Mouse (Mus musculus) adrenal gland, adult (tissue): Measurements from ENCODE around the gene Pld3.
"Not testable (repeated sequence)": the region's sequence is repeated elsewhere in the genome, so short reads cannot be mapped to it uniquely, and the experiment has no call there.

ENCODE experiments used
- DNase-seq, 2 experiments: peaks; one replicate each; pipeline ENCODE4 v3.0.0; 2022 to 2023; ENCODE audit warnings: low spot score in 1 of 2; ENCODE audit not compliant: inconsistent age in 2 of 2

Gene Pld3

DNA sequence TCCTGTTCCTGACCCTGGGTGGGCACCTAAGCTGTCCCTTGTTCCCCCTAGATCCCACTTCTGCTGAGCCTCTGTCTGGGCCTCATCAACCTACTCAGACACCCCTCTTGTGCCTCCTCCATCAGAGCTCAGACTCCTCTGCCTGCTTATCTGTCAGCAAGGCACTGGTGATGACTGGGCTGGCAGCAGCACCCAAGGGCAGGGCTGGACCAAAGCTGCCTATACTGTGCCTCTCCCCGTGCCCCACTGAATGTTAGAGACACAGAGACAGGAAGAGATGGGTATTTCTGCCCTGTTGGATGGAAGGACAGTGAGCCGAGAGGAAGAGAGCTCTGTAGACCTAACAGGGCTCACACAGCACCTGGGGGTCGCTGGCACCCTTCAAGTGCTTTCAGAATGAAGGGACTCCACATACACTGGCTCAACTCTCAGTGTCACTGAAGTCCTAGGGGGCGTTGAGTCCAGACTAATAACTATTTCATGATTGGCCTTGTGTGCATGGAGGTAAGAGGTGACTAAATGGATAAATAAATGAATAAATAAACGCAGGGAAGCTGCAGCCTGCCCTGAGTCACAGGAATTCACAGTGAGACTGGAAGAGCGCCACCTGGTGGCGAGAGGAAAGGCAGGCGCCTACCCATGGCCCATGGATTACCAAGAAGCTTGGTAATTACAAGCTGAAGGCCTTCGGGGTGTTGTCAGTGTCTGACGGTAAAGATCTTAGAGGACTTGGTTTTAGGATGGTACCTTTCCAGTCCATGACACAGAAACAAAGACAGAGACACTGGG lies 26.8 kb downstream of the Pld3 start:
- peak; percentile 78 to 90 for DNase-seq

DNA sequence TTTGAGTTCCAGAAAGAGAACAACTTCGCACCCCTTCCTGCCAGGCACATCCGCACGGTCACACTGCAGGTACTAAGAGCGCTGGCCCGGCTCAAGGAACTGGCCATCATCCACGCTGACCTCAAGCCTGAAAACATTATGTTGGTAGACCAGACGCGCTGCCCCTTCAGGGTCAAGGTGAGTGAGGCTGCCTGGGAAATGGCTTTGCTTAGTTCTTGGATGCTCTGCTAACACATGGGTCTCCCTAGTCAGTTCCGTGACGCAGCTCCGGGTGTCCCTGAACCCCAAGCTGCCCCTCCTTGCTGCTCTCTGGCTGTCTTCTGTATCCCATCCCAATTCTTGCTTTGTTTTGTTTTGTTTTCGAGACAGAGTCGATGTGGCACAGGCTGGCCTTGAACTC lies 29.2 kb downstream of the Pld3 start:
- no peak for DNase-seq

DNA sequence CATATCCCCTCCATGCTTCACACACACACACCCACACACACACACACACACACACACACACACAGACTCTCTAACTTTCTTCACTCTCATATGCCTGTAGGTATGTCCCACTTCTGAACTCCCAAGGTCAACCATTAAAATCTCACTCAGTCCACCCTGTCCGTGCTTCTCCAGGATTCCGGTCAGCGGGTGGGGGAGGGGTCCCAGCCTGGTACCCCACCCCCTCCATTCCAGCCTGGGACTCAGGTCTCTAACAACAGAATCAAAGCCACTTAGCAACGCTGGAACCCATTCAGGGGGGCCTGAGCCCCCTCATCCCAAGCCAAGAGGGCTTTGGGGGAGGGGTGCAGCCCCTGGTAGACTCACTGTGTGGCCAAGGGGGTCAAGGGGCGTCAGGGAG lies 30.1 kb downstream of the Pld3 start, which contains the start of gene Hipk4:
TSS of gene Hipk4 (plus strand) at position 301 of the 400 bp plus-strand sequence.
- DNase-seq = no peak

DNA sequence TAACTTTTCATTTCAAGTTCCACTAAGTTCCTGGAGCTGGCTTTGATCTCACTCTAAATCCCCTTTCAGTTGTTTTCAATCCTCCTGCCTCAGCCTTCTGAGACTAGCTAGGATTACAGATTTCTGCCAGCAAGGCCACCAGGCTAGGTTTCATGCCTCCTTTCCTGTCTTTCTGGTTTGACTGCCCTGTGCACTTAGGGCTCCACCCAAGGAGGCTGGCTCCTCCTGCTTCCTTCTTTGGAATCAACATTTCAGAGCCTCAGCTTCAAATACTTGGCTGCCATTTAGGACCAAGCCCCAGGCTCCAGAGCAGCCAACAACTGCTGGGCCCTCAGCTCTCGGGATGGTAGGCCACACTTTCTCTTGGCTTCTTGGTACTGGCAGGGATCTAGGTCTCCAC lies 32.4 kb downstream of the Pld3 start:
- DNase-seq = no peak

DNA sequence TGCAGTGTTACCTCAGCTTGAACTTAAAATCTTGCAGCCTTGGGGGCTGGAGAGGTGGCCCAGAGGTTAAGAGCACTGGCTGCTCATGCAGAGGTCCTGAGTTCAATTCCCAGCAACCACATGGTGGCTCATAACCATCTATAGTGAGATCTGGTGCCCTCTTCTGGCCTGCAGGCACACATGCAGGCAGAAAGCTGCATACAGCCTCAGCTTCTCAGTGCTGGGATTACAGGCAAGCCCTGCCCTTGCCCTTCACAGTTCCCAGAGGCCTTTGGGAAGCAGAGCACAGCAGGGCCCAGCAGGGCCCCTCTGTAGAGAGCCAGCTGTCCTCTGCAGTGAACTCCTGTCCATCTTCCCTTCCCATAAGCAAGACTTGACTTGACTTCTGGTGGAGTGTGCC lies 32.9 kb downstream of the Pld3 start:
- DNase-seq = no peak

DNA sequence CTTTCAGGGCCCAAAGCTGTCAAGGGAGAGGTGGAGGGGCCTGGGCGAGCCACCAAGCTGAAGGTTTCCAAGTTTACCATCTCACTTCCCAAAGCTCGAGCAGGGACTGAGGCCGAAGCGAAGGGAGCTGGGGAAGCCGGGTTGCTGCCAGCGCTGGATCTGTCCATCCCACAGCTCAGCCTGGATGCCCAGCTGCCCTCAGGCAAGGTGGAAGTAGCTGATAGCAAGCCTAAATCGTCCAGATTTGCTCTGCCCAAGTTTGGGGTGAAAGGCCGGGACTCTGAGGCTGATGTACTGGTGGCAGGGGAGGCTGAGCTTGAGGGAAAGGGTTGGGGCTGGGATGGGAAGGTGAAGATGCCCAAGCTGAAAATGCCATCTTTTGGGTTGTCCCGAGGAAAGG lies 34.7 kb downstream of the Pld3 start:
- DNase-seq = no peak

DNA sequence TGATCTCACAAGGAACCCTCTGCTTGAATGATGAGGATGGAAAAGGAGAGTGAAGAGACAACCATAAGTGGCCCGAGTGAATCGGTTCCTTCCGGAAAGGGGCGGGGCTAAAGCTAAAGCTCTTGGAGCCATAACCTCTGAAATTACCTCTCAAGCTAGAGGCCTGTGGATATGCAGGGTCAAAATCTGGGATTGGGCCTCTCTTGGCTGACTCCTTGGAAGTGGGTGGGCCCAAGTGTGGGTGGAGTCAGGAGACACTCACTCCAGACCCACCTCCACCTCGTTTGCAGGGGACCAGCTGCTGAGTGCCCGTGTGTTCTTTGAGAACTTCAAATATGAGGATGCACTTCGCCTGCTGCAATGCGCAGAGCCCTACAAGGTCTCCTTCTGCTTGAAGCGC lies 38.1 kb downstream of the Pld3 start:
- DNase-seq = no peak

DNA sequence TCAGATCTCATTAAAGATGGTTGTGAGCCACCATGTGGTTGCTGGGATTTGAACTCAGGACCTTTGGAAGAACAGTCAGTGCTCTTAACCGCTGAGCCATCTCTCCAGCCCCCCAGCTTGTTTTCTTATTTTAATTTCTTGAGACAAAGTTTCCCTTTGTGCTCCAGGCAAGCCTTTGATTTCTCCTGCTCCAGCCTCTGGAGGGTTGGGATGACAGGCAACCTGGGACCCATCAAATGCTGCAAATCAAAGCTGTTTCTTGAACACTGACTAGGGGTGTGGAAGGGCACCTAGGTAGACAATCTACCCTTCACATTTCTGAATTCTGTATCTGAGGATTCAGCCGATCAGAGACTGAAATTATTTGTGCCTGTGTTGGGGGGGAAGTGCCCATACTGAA lies 42.2 kb downstream of the Pld3 start:
- no peak for DNase-seq

DNA sequence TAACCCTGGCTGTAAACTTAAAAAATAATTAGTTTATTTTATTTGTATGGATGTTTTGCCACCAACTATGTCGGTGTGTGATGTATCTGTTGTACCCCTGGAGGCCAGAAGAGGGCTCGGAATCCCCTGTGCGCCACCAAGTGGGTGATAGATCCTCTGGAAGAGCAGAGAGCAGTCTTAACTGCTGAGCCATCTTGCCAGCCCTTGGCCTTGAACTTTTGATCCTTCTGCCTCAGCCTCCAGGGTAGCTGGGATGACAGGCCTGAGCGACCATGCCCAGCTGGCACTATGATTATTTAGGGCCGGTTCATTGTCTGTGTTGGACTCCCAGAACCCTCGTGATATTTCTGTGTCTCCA lies 44.4 kb downstream of the Pld3 start:
- peak; percentile 81 to 89 for DNase-seq

DNA sequence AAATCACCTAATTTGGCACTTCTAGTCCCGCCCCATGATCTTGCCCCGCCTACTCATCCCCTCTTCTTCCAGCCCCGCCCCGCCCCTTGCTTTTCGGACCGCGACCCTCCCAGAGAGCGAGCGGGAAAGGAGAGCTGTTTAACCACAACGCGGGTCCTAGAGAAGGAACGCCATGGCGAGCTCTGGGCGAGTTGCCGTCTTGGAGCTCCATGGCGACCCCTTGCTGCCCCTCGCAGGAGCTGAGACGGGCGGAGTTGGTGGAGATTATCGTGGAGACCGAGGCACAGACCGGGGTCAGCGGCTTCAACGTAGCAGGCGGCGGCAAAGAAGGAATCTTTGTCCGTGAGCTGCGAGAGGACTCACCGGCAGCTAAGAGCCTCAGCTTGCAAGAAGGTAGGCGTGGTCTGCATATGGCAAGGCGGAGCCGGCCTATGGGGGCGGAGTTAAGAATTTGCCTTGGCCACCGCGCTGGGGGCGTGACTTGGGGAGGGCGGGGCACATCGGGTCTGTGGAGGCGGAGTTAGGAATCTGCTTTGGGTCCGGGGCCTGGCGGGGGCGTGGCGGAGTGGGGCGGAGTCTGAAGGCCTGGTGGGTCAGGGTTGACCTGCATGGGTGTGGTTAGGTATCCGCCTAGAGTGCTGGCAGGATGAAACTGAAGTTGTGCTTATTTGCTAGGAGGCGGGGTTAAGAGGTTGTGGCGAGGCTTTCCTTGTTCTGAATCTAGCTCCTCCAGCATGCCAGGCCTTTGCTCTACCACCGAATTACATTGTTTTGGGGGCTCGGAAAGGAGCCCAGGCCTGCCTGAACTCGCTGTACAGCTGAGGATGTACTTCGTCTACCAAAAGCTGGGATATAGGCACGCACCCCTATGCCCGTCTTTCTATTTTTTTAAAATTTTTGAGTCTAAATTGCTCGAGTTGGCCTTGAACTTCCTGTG lies 45.0 kb downstream of the Pld3 start:
- peak; percentile 99 to 100 for DNase-seq

DNA sequence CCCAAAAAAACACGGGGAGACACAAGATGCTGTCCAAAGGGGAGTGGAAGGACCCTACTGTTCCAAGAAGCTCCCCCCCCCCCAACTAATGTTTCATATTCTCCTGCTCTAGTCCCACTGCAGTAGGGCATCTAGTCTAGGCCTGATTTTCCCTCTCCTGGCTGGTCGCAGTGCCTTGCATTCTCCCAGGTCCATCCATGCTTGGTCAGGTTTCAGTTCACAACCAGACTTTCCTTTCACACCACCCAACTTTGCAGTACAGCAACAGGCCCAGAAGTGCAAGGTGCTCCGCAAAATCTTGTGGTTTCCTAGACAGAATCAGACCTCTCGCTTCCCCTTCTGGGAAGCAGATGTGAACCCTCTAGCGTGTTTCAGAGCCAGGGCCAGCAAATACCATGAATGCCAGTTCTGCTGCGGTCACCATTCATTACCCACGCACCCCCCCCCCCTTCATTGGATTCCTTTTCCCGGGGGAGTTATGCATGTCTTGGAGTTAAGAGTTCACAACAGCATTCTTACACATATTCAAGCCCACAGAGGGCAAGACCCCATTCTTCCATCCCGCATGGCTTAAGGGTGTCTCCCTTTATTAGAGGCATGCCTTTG lies 46.1 kb downstream of the Pld3 start:
- no peak for DNase-seq

DNA sequence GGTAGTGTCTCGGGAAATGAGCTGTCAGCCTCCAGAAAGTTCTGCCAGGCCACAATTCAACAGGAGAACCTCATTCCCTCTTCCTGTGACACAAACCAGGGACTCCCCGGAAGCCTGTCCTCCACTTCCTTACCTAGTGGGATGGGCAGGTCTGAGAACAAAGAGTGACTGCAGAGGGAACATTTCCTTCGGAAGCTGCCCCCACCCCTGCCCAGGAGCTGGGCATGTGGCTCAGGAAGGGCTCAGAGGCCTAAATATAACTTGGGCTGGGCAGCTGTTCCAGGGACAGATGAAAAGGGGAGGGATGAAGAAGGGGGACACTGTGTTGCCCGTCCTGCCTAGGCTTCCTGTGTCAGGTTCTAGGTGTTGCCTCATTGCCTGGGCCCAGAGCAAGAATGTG lies 51.4 kb downstream of the Pld3 start:
- peak; percentile 67 to 86 for DNase-seq

DNA sequence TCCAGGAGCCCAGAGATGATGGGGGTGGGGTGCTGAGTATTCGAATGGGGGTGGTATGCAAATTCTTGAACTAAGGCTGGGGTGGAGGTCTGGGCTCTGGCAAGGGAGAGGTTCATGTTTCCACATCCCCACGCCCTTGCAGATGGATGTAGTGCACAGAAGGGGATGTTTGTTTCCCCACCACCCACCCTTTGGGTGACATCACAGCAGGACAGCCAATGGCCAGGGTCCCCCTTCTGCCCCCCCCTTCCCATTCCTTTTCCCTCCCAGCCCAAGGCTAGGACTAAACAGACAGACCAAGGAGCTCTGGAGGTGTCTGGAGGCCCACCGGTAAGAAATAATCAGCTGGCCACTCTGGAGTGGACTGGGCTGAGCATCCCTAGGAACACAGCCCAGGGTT lies 54.0 kb downstream of the Pld3 start, which contains the start of gene Prx:
TSS of gene Prx (plus strand) at position 289 of the 400 bp plus-strand sequence.
- DNase-seq = no peak

DNA sequence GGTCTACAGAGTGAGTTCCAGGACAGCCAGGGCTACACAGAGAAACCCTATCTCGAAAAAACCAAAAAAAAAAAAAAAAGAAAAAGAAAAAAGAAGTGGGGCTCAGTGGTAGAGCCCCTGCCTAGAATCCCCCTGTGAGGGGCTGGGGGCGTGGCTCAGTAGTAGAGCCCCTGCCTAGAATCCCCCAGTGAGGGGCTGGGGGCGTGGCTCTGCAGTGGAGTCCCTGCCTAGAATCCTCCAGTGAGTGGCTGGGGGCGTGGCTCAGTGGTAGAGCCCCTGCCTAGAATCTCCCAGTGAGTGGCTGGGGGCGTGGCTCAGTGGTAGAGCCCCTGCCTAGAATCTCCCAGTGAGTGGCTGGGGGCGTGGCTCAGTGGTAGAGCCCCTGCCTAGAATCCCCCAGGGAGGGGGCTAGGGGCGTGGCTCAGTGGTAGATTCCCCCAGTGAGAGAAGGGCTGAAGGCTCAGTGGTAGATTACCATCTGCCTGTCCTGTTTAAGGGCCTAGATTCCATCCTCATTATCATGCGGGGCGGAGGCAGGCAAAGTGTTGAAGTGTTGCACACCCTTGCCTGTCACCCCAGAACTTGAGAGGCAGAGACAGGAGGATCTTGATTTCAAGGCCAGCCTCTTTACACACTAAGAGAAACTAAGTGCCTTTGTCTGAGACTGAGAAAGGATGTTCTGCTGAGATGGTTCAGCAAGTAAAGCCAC lies 58.2 kb downstream of the Pld3 start:
- not testable (repeated sequence) for DNase-seq

DNA sequence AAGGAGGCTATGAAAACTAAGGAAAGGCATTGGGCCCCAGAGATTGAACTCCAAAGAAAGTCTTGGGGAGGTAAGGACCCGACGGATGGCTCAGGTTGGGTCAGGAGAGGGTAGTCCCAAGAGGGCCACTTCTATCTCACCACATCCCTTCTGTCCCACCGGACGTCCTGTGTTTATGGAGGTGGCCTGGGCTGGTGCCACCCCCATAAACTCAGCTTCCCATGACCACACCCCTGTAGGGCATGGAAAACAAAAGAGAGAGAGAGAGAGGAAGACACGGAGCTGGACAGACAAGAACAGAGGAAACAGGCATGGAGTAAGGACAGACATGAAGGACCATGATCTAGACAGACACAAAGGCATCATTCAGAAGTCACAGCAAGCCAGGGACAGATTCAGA lies 59.6 kb downstream of the Pld3 start:
- DNase-seq = no peak

DNA sequence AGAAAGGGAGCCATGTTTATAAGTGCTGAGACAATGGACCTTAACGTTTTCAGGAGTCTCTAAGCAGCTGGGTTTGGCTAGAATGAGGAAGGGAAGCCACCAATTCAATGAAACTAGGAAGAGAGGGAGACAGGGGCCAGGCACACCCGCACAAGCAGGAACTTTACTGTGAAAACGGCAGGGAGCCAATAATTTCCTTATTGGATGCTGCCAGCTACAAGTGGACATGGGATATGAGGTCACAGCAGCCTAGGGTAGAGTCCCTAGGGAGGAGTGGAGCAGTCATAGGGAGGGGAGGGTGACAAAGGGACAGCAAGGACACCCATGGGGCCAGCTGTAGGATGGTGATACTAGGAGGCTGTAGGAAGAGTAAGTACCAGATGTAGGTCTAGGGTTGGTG lies 60.0 kb downstream of the Pld3 start:
- DNase-seq = no peak

DNA sequence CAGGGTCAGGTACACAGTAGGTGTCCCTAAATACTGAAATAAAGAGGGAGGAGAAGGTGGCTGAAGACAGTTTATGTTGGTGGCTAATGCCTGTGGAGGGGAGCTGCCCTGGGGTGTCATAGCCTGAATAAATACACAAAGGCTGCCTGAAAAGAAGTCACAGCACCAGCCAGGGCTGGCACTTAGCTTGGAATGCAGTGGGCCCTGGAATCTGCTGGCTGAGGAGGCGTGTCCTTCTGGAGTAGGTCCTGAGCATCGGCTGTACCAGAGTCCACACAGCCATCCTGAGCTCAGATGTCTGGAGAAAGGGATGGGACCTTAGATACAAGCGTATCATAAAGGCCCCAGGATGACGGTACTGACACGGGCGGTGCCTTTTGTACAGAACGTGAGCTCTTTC lies 61.2 kb downstream of the Pld3 start:
- DNase-seq = peak in 1 of 2 experiments; percentile 63

DNA sequence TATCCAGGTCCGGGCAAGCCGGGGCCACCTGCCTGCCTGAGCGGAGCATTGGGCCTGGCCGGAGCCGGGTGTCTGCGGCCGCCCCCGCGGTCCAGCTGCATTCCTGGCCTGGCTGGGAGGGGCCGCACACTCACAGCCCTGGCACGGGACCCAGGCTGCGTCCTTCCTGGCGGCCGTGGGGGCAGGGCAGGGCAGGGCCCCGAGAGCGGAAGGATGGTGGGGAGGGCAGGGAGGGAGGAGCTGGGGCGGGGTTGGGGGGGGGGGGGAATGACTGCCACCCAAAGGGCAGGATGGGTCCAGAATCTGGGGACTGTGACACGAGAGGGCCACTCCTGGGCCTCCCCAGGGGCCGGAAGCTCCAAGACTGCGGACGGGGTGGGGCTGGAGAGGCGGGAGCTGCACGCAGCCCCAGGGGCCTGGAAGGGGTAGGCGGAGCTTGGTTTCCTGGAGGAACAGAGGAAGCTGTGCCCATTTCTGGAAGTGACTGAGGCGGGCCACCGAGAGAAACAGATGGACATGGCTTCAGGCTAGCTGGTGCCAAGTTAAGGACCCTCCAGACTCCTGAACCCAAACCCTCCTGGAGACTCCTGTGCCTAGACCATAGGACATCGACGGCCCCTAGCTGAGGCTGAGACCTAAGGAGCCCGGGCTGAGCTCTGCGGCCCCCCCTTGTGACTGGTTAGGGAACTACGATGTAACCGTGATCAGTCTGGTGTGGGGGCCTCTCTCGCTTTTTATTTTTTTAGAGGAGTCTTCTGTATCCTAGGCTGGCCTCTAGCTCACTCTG lies 62.3 kb downstream of the Pld3 start:
- peak; percentile 97 to 99 for DNase-seq

DNA sequence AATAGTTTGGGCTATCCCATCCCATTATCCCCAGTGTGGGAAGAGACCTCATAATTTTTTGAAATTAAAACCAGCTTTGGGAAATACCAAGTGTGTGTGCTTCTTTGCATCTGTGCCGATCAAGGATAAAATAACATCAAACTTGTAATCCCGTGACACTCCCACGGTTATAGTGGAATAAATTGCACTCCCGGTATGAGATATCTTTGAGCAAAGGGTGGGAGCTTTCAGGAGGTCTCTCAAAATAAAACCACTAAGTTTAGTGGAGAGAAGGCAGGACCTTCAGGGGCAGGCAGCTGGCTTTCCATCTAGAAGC lies 62.8 kb downstream of the Pld3 start:
- no peak for DNase-seq

DNA sequence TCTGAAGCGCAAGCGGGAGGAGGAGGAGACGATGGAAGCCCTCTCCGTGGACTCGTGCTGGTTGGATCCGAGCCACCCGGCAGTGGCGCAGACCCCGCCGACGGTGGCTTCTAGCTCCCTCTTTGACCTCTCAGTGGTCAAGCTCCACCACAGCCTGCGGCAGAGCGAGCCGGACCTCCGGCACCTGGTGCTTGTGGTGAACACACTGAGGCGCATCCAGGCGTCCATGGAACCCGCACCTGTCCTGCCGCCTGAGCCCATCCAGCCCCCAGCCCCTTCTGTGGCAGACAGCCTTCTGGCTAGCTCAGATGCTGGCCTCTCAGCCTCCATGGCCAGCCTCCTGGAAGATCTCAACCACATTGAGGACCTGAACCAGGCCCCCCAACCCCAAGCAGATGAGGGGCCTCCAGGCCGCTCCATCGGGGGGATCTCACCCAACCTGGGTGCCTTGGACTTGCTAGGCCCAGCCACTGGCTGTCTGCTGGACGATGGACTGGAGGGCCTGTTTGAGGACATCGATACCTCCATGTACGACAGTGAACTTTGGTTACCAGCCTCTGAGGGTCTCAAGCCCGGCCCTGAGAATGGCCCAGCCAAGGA lies 63.6 kb downstream of the Pld3 start:
- peak; percentile 53 to 72 for DNase-seq
